Mouse (Mus musculus) heart, postnatal 10 days (tissue): Measurements from ENCODE around the gene Hap1. TPM values are rescaled to one million over a fixed set of nuclear protein-coding genes. Genes with fewer than 3 reads are reported as not detected.

ENCODE experiments used
- DNase-seq, 2 experiments: peaks; one replicate each; pipeline ENCODE4 v3.0.0; 2021
- intact Hi-C: fragments of 180-260 bp; cut with DNase I; formaldehyde crosslinking; loops from one replicate; pipeline ENCODE4 v1.15.1; 2025
- total RNA-seq, 2 experiments: library from RNA; stranded (reverse); gene quantifications; 2 replicates each; pipeline ENCODE4 v1.2.3; 2021

Gene Hap1
- total RNA-seq = 1 to 10 TPM; 1.4 TPM

DNA sequence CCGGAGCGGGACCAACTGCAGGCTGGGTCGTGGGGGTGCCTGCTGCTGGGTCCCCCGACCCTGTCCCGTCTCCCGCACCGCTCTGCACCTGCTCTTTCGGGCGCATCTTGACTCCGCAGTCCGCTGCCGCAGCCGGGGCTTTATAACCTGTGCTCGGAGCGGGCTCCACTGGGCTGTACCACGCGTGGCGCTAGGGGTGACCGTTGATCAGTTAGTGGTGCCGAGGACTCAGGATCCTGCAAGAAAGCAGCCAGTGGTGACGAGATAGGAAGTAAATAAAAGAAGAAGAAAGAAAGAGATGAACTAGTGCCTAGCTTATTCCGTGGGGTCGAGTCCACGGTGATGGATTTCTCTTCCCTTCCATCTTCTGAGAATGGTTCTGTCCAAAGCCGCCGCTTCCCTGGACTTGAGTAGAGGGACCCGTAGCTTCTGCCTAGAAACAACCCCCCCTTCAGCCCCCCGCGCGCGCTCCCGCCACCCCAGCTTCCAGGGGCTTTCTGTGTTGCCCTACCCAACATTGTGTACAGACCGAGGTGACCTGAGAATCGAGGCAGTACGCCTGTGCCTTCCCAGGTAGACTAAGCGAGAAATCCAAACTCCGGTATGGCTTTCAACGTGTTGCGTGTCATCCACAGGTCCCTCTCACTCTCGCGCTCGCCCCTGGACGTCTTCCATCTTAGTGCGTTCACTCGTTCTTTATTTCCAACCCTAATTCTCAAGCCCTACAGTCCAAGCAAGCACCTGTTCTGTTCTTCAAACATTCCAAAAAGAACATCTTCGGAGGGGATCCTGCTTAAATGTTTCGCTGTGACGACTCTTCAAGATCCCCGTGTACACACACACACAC, at the start of gene Hap1:
Hap1 (minus strand) TSS at position 157 of the 847 bp plus-strand sequence.
- DNase-seq = peak; percentile 76 to 81
- intact Hi-C loops = no loop called here

DNA sequence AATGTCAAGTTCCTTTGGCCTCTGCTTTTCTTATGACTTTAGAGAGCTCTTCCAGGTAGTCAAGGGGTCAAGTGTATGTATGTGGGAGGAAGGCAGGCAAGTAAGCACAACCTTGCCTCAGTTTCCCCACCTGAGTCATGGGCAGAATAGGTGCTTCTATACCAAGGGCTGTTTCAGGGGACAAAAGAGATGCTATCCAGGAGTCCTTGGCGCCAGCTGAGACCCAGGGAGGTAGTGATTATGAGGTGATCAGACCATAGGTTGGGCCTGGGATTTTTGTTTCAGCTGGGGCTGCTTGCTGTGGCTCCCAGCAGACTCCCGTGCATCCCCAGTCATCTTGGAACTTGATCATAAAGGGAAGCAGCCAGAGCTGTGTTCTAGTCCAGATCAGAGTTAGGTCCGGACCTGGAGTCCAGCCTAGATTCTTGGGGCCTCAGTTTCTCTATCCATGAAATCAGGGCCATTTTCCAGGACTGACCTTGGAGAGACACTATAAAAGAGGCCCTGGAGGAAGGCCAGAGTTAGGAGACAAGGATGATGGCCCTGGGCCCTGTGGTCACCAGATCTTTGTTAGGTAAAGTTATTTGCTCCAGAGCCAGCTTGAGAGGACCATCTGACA, 48.6 kb upstream of the Hap1 start:
- intact Hi-C loops = no loop called here
- no peak for DNase-seq

DNA sequence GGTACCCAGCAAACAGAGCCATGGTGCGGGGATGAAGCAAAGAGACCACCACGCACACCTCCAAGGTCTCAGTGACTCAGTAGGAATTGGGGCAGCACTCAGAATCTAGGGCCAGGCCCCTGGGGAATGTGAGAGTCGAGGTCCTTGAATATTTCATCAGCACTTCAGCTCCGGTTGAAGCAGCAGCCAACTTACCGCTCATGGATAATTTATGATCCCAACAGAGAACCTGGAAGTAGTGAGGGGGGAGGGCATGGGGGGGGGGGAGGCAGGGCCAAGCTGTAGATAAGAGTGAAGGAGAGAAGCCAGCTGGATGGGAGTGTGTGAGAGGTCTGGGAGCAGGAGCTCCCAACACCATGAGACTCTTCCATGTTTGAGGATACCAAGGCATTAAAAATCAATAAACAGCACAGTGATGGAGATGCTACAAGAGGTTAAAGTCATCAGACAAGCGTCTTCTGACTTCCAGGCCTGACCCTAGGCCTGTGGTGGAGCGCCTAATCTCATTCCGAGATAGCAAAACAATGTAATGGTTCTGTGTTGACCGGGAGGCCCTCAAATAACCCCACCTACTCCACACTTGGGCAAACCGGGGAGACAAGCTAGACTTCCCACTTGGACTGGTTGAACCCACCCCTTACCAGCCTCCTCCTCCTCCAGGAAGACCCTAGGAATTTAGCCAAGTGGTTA, 47.7 kb upstream of the Hap1 start:
- intact Hi-C loops = no loop called here
- DNase-seq = peak in 1 of 2 experiments; percentile 40

DNA sequence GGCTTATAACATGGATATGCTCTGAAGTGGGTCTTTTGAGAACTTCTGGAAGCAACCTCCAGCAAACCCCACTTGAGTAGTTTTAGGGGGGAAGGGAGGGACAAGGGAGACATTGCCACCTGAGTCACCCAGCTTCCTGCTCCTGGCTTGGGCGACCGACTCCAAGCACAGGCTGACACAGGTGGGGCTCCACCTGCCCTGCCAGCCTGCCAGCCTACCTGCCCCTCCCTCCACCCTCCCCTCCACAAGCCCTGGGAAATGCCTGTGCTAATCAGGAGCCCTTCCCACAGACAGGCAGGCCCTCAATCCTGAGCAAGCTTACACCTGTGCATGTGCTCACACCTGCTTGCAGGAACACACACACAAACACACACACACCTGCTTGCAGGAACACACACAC, 46.8 kb upstream of the Hap1 start:
- intact Hi-C loops = no loop called here

DNA sequence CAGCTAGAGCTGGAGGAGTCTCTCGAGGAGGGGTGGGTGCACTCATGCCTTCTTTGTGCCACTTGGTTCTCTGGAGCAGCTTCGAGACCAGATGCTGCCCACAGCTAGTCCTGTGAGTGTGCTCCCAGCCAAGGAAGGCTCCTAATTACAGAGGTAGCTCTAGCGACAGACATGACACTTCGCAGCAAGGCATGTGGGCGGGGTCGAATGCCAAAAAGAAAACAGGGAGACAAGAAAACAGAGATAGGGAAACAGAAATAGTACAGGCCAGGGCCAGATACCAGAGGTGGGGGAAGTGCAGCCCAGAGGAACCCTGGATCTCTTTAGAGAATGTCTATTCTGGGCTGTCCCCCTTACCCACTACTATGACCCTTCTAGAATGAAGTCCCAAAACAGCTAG, 46.3 kb upstream of the Hap1 start:
- DNase-seq = peak; percentile 80 to 87
- intact Hi-C loops = no loop called here

More for the DNA sequence above, 46.8 kb upstream of the Hap1 start:
- DNase-seq = no peak

DNA sequence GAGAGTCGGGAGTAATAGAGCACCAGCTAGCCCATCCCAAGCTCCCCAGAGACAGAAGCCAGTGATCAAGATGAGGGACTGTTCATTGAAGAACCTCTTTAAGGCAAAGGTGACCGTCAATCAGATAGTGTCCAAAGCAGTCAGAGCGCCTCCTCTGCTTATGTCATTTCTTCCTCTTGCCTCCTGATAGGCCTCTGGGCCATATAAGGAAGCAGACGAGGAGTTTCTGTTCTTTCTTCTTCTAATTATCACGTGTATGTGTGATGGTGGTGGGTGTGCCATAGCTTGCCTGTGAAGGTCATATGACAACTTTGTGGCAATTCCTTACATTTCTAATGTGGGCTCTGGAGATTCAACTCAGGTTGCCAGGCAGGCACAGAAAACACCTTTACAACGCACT, 44.9 kb upstream of the Hap1 start:
- DNase-seq = no peak
- intact Hi-C loops = no loop called here

DNA sequence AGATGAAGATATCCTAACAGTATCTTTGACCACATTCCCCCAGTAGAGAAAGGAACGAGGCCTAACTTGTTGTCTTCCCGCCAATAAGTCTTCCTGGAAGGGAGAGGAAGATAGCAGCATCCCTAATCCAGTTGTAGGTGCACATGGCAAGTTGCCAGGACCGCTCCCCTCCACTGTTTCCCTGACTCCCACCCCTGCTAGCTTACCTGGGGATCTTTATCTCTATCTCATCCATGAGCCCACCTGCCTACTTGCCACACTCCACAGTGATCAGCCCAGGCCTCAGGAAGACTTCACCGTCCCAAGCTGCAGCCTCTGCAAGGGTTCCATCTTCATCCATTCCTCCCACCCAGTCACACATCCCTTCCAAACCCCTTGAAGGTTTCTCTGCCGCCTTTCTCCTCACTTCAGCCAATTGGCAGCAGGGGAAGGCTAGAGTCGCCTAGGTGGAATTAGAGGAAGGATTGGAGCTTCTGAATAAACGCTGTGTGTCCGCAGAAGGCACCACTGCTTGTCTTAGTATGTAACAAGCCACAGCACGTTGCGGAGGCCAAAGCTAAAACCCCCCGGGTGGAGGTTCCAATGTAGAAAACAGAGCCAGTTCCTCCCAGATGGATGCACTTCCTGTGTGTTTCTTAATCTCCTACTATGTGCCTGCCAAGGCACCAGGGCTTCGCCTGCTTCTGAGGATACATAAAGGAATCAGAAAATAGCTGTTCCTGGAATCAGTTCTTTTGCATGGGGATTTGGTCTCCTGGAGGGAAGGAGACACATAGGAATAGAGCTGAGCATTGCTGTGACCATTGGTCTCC, 44.0 kb upstream of the Hap1 start:
- peak; percentile 43 to 47 for DNase-seq
- intact Hi-C loops = no loop called here

DNA sequence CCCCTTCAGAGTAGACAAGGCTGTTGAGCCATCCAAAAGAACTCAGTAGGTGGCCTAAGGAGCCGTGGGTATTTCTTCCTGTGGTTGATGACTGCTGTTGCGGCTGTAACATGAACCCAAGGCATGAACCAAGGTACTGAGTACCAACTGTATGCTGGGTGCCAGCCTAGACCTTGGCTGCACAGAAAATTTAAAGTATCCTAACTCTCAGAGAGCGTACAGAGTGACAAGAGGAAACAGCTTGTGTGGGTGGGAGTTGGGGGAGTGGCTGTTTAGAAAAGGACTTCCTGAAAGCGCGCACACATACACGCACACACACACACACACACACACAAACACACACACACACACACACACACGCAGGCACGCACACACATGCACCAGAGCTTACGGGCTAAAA, 43.4 kb upstream of the Hap1 start:
- intact Hi-C loops = no loop called here

DNA sequence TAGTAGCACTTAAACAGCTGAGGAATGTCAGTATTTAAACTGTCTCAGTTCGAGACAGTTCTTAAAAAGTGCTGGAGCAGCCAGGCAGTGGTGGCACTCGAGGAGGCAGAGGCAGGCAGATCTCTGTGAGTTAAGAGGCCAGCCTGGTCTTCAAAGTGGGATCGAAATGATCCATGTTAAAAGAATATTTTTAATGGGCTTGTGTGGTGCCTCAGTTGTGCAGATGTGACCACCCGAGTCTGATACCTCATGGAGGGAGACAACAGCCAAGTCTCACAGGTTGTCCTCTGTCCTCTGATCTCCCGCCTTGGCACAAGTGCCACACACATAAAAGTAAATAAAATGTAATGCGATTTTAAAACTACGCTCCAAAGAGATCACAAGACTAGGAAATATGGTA, 42.6 kb upstream of the Hap1 start:
- intact Hi-C loops = no loop called here
- no peak for DNase-seq

More for the DNA sequence above, 43.4 kb upstream of the Hap1 start:
- peak in 1 of 2 experiments; percentile 49 for DNase-seq

DNA sequence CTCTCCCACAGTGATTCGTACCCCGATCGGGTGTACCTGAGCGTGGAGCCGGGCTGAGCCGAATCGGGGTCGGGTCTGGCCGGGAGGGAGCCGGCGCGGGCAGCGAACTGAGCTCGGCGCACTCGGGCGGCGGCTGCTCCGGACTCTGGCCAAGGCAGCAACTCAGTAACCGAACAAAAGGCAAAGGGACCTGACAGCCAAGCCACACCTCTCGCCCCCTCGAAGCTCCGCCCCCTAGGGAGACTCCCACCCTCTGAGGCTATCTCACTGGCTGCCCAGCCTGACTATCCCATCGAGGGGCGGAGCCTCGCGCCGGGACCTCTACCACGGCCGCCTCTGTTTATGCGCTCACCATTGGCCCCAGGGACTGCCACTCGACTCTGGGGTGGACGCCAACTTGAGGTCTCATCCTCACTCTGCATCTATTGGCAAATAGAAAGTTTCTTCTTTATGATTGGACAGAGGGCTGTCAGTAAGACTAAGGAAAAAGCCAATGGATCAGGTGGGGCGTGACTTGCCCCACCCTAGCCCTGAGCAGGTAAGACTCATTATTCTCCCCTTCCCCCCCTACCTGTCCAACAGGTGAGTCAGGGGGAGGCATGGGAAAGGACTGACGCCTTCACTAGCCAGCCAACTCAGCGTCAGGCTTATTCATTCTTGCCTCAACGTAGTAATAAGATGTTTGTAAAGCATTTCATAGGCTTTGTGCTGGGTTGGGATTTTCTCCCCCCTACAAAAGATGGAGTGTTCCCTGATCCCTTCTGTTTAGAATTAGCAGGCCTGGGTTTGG, 41.9 kb upstream of the Hap1 start, which contains the start of gene Jup:
Jup (minus strand) TSS at position 164 of the 790 bp plus-strand sequence.
- intact Hi-C loops = loop anchor here (2.0 kb wide), 1 partner anchor 17 kb away; the partner anchor contains the start of genes Fkbp10 and P3h4
- DNase-seq = peak; percentile 100

DNA sequence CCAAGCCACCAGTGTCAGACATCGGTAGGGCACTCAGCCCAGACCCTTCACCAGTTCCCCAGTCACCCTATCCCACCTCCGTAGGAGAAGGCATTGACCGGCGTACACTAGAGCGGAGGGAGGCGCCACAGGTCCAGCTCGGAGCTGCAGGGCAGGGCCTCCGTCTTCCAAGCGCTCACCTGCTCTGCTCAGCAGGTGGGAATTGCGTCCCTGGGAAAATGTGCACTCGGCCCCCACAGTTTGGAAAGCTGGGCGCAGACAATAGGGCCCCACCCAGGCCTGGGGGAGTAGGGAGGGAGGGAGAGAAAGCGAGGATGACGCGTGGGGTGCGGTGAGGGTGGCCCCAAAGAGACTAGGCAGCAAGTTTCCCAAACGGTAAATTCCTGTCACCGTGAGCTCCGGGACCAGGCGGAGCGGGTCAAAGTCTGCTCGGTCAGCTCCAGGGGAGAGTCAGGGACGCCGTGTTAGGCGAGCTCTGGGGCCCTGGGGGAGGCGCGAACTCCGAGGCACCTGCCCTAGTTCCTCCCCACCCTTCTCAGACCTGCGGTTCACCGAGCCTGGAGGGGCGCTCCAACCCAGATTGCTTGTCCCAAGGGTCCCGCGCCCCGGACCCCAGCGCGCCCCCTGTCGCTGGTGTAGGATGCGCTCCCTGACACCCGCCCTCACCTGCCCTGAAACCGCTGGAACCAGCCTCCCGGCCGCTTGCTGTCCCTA, 41.1 kb upstream of the Hap1 start:
- intact Hi-C loops = loop anchor here (2.0 kb wide), 1 partner anchor 18 kb away; the partner anchor contains the start of genes Fkbp10 and P3h4
- DNase-seq = peak; percentile 68 to 75

DNA sequence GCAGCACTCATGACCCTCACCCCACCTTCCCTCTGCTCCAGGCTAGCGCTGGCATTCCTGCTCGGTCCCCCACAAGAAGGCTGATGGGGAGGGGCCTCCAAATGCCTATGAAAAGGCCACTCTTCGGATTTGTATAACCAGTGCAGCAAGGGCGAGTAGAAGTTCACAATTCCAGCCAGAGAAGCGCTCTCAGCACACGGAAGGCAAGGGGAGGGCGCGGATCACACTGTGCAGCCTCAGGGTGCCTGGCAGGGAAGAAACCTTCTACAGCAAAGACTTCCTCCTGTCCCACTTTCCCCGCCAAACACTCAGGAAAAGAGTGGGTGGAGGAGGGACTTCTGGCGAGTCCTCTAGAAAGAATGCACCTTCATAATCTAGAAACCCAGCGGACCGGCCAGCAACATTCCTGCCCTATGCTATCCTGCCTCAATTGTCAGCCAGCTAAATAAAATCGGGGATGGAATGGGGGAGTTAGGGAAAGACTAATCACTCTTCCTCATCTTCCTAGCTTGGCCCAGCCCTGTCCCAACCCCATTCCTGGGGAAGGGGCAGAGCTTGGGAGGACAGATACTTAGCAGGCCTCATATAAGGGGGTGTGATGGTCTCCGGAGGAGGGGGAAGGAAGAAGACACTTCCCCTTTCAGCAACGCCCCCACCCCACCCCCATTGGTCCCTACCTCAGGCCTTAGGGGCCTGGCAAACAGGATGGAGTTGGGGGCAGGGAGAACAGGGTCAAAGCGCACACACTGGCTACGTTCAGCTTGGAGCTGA, 40.1 kb upstream of the Hap1 start:
- intact Hi-C loops = loop anchor here (2.0 kb wide), 1 partner anchor 19 kb away; the partner anchor contains the start of genes Fkbp10 and P3h4

DNA sequence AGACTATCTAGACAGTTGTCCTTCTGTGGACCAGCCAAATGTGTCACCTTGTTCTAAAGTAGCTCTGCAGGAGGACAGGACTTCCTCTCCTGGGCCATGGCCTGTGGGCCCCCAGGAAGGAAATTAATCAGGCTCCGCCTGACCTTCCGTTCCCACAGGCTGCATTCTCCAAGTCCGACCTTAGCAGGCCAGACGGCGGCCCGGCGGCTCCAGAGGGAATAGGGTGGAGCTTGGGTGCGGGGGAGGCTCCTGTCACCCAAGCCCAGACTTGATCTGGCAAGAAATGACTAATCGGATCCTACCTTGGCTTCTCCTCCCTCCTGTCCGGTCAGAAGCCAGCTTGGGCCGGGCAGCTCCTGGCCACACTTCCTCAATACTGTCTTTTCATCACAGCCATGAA, 39.3 kb upstream of the Hap1 start:
- intact Hi-C loops = no loop called here
- DNase-seq = peak; percentile 85 to 87

More for the DNA sequence above, 40.1 kb upstream of the Hap1 start:
- peak; percentile 64 to 65 for DNase-seq

DNA sequence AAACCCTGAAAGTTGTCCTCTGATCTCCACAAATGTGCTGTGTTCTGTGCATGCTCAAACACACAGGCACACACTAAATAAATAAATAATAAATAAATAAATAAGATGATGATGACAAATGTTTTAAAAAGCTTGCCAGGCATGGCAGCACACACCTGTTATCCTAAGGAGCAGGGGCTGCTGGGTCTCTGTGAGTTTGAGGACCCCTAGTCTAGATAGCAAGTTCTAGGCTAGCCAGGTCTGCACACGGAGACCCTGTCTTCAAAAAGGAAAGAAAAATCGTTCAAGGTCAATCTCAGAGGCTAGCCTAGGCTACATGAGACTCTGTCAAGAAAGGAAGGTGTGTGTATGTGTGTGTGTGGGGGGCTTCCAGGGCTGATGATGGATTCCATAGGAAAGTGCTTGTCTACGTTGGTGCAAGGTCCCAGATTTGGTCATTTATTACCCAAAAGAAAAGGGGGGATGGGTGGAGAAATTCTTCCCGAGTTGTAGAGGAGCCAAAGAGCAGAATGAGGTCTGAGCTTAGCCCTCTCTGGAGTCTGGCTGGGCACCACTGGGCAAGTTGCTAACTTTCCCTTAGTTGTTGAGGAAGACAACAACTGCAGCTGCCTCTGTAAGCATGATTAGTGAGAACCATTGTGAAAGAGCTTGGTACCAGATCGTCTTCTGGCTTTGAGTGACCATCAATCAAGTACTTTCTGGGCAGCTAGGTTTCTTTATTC, 38.6 kb upstream of the Hap1 start:
- intact Hi-C loops = no loop called here
- no peak for DNase-seq

DNA sequence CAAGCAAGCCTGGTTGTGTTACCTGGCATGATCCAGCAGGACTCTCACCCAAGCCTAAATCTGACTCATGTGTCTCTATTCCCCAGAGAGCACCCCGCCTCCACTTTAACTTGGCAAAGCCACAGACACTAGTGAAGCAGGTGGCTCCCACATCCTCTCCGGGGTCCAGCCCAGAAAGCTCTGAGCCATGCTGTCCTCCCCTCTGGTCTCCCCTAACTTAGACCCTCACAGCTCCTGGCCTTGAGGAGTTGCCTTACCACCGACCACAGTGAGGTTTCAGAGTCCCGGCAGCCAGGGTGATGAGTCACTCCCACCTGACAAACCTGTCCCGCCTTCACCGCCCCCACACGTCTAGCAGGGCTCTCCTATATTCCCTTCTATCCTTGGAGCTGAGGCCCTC, 37.8 kb upstream of the Hap1 start:
- peak; percentile 45 to 54 for DNase-seq
- intact Hi-C loops = no loop called here

DNA sequence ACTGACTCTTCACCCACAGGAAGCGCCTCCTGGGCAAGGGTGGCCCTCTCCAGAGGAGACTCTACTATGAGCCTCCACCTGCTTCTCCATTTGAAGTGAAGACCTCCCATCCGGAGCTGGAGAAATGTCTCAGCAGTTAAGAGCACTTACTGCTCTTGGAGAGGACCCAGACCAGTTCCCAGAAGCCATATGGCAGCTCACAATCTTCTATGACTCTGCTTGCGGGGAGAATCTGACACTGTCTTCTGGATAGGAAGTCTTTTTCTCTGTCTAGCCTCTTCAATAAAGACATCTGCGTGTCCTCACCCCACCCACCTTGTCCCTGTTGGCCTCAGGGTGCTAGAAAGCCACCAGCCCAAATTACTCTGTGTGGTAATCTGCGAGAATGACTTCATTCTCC, 37.0 kb upstream of the Hap1 start:
- DNase-seq = peak; percentile 42 to 50
- intact Hi-C loops = no loop called here

DNA sequence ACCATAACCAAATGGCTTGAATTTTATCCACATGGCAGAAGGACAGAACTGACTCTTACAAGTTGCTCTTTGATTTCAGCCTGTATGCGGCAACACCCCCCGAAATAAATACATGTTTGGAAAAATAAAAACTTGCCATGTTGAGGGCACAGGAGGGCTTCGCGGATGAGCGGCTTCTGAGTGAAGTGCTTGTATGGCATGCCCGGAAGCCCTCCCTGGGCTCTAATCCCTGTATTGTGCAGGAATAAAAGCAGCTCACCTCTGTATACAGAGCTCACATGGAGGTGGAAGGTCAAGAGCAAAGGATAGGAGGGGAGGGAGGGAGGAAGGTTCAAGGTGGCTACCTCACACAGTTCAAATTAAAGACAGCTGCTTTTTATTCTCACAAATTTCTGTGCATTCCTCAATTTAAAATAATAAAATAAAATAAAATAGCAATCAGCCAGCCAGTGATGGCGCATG, 36.0 kb upstream of the Hap1 start:
- intact Hi-C loops = no loop called here
- DNase-seq = no peak
